Mouse (Mus musculus): ENCODE measurements around the gene Mast3. TPM values are rescaled to one million over a fixed set of nuclear protein-coding genes. Genes with fewer than 3 reads are reported as not detected.

The Mast3 gene
- 100 to 1,000 TPM; 165 to 179 TPM for total RNA-seq (2023)

GRCm38 (mm10) chr8:70804481-70805206 is at the start of gene Mast3:
Mast3 (minus strand) TSS chr8:70805054.

GRCm38 (mm10) chr8:70839408-70840351 is 34.8 kb upstream of the Mast3 start, which contains the start of gene Arrdc2:
Arrdc2 (minus strand) TSS chr8:70839720.

GRCm38 (mm10) chr8:70808239-70808638 is 3.4 kb upstream of the Mast3 start, which contains the start of gene Il12rb1:
Il12rb1 (plus strand) TSS chr8:70808449.

GRCm38 (mm10) chr8:70776496-70777444 is 28.1 kb downstream of the Mast3 start, which contains the start of gene Pik3r2:
Pik3r2 (minus strand) TSS chr8:70776713.

GRCm38 (mm10) chr8:70760775-70761406 is 44.0 kb downstream of the Mast3 start, which contains the start of gene Mpv17l2:
Mpv17l2 (minus strand) TSS chr8:70760946.

GRCm38 (mm10) chr8:70754043-70754870 is 50.6 kb downstream of the Mast3 start, which contains the start of gene Rab3a:
Rab3a (plus strand) TSS chr8:70754679.

Other genes starting within 250 kb of the Mast3 start
- 10 to 100 TPM; 36.3 to 37.9 TPM for gene Isyna1, start 210.7 kb downstream of the Mast3 start, total RNA-seq (2023)
- gene Ssbp4, start 196.2 kb downstream of the Mast3 start, total RNA-seq (2023), result 10 to 100 TPM; 56.0 to 61.5 TPM
- 10 to 100 TPM; 80.6 to 91.2 TPM for gene Lrrc25, start 188.9 kb downstream of the Mast3 start, total RNA-seq (2023)
- under 1 TPM; 0.46 to 0.67 TPM for gene Gdf15, start 172.6 kb downstream of the Mast3 start, total RNA-seq (2023)
- 1 to 10 TPM; 2.9 to 3.7 TPM for gene Pgpep1, start 144.7 kb downstream of the Mast3 start, total RNA-seq (2023)
- gene Lsm4, start 131.8 kb downstream of the Mast3 start, total RNA-seq (2023), result 10 to 100 TPM; 45.3 to 47.9 TPM
- gene Jund, start 106.1 kb downstream of the Mast3 start, total RNA-seq (2023), result 100 to 1,000 TPM; 528 to 702 TPM
- 1 to 10 TPM; 3.2 to 5.3 TPM for gene Iqcn, start 101.6 kb downstream of the Mast3 start, total RNA-seq (2023)
- under 1 TPM in 1 of 2 experiments, not detected in 1; 0.33 TPM for gene Gm3336, start 86.5 kb downstream of the Mast3 start, total RNA-seq (2023)
- under 1 TPM; 0.62 to 0.80 TPM for gene Pde4c, start 81.3 kb downstream of the Mast3 start, total RNA-seq (2023)
- 1 to 10 TPM; 2.4 to 4.8 TPM for gene Rab3a, start 50.4 kb downstream of the Mast3 start, total RNA-seq (2023)
- 10 to 100 TPM; 16.8 to 19.4 TPM for gene Mpv17l2, start 44.1 kb downstream of the Mast3 start, total RNA-seq (2023)
- gene Pik3r2, start 28.3 kb downstream of the Mast3 start, total RNA-seq (2023), result 10 to 100 TPM; 20.1 to 20.5 TPM
- 1 to 10 TPM in 1 of 2 experiments, under 1 TPM in 1; 0.31 to 1.4 TPM for gene Il12rb1, start 3.4 kb upstream of the Mast3 start, total RNA-seq (2023)
- 10 to 100 TPM; 11.8 to 12.8 TPM for gene Arrdc2, start 34.7 kb upstream of the Mast3 start, total RNA-seq (2023)
- gene Kcnn1, start 58.2 kb upstream of the Mast3 start, total RNA-seq (2023), result under 1 TPM in 1 of 2 experiments, not detected in 1; 0.20 TPM
- 10 to 100 TPM; 31.4 to 33.4 TPM for gene Ccdc124, start 68.9 kb upstream of the Mast3 start, total RNA-seq (2023)
- gene Slc5a5, start 87.7 kb upstream of the Mast3 start, total RNA-seq (2023), result not detected
- 1,000 to 10,000 TPM; 1,308 to 1,488 TPM for gene Rpl18a, start 92.4 kb upstream of the Mast3 start, total RNA-seq (2023)
- gene Map1s, start 100.9 kb upstream of the Mast3 start, total RNA-seq (2023), result 10 to 100 TPM; 28.5 to 40.1 TPM

All from neutrophil, adult 59 days (primary cell).